Mouse (Mus musculus) splenic B cell, adult 2 months (primary cell): ENCODE results near the gene Trim80.

Experiments
- DNase-seq: peaks from one replicate; pipeline ENCODE4 v3.0.0-alpha.2; 2011; ENCODE audit warnings: low read depth, low spot score
- H3K27me3 ChIP-seq: 2 replicates; pipeline ENCODE4 v1.6.1; 2012; ENCODE audit warnings: mild to moderate bottlenecking, low read length, moderate library complexity, mixed read lengths; ENCODE audit not compliant: control insufficient read depth, poor library complexity, insufficient read depth, severe bottlenecking
- H3K36me3 ChIP-seq: 2 replicates; pipeline ENCODE4 v1.6.1; 2012; ENCODE audit warnings: mild to moderate bottlenecking, low read length, moderate library complexity, mixed read lengths; ENCODE audit not compliant: control insufficient read depth, poor library complexity, insufficient read depth, severe bottlenecking

Trim80 gene

GRCm38 (mm10) chr11:115420336-115421190 lies 19.8 kb upstream of the Trim80 start:
- DNase-seq, result peak; percentile 37
- Histone ChIP-seq H3K36me3 (peaks cover 1% of the 10 kb centered on the region), H3K27me3 (no peaks in the 10 kb centered on the region)

DNA sequence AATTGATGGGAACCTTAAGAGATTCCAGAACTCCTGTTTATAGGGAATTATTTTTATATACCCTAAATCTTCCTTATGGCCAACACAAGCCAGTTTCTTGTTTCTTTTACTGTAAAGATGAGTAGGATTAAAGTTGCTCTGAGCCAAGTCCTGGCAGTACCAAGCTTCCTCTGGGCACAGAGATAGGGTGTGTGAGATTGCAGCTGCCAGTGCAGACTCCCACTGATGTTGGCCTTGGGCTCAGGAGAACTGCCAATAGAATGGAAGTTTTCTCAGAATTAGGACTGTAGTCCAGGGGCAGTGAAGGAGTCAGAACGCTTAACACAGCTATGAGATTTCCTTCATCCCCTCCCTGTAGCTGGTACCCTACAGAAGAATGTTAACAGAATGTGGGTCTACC lies 19.0 kb upstream of the Trim80 start:
- Histone ChIP-seq H3K27me3 (no peaks in the 10 kb centered on the region), H3K36me3 (peaks cover 1% of the 10 kb centered on the region)
- DNase-seq, result no peak

- Histone ChIP-seq H3K27me3 (no peaks in the 10 kb centered on the region), H3K36me3 (no peaks in the 10 kb centered on the region; the same call in none of the 2 replicates)
- no peak for DNase-seq
These were observed 18.4 kb upstream of the Trim80 start for GRCm38 (mm10) chr11:115421972-115422371.

DNA sequence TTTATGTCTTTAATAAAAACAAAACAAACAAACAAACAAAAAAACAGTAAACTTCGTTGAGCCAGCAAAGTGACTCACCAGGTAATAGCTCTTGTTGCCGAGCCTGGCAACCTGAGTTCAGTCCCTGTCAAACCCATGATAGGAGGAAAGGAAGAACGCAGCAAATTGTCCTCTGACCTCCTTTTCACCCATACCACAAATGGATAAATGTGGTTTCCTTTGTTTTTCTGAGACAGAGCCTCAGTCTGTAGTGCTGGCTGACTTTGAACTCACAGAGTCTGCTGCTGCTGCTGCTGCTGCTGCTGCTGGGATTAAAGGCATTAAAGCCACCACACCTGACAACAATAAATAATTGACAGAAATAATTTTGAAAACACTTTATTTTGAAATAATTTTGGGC lies 17.3 kb upstream of the Trim80 start:
- H3K36me3 ChIP-seq, result no peaks in the 10 kb centered on the region; the same call in none of the 2 replicates
- no peak for DNase-seq
- no peaks in the 10 kb centered on the region for H3K27me3 ChIP-seq

- DNase-seq, result no peak
- Histone ChIP-seq H3K27me3 (no peaks in the 10 kb centered on the region), H3K36me3 (no peaks in the 10 kb centered on the region; the same call in none of the 2 replicates)
These were observed 15.7 kb upstream of the Trim80 start for GRCm38 (mm10) chr11:115424666-115425065.

- no peak for DNase-seq
- Histone ChIP-seq H3K27me3 (no peaks in the 10 kb centered on the region), H3K36me3 (peaks cover 1% of the 10 kb centered on the region)
These were observed 14.7 kb upstream of the Trim80 start for GRCm38 (mm10) chr11:115425671-115426070.

GRCm38 (mm10) chr11:115427482-115428331 lies 12.6 kb upstream of the Trim80 start:
- peaks cover 4% of the 10 kb centered on the region for H3K36me3 ChIP-seq
- H3K27me3 ChIP-seq, result no peaks in the 10 kb centered on the region
- peak; percentile 77 for DNase-seq

DNA sequence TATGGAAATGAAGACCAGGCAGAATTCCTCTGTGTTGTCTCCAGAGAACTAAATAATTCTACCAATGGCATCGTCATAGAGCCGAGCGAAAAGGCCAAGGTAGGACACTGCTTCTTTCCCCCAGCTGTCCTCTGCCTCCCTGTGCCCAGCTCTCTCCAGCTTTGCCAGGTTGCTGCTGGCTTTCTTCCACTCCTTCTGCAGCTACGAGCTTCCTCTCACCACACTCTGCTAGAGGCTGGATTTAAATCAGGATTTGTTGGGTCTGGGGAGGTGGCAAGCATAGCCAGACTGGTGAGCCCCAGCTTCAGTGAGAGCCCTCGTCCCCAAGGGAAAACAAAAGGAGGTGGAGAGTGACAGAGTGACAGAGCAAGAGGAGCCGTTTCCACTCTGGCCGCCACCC lies 11.0 kb upstream of the Trim80 start:
- H3K27me3 ChIP-seq, result no peaks in the 10 kb centered on the region
- DNase-seq, result no peak
- peaks cover 4% of the 10 kb centered on the region for H3K36me3 ChIP-seq

DNA sequence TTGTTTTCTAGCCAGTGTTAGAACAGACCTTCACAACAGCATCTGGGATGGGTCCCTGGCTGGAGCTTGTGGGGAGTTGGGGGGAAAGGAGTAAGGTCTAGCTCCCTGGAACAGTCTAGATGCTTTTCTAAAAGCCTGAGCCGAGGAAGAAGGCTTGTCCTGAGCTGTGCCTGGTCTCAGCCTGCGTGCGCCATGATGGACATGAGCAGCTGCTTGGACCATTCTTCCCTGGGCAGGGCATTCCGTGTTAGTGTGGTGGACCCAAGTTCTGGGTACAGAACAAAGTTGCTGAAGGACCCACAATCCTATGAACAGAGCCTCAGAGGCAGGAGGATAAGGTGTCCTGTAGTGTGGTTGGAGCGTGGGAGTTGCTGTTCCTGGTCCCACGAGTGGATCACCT lies 9.8 kb upstream of the Trim80 start:
- no peak for DNase-seq
- H3K27me3 ChIP-seq, result no peaks in the 10 kb centered on the region
- H3K36me3 ChIP-seq, result peaks cover 4% of the 10 kb centered on the region

DNA sequence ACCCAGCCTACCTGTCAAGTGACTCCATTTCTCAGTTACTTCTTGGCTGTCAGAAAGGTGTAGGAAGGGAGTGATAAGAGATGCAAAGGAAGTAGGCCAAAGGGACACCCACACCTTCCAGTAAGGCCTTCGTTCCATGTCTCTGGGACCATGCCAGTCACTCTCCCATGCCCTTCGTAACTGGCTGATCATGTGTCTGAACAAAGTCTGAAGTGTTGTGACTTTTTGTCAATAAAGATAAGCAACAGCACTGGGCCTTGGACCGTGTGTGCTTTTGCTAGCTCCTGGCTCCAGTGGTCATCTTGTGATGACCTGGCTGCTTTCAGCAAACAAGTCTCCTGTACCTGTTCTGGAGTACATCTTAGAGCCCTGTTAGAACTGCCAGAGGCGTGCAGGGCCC lies 7.5 kb upstream of the Trim80 start:
- Histone ChIP-seq H3K36me3 (peaks cover 4% of the 10 kb centered on the region; the same call in 1 of the 2 replicates), H3K27me3 (no peaks in the 10 kb centered on the region)
- no peak for DNase-seq

- peaks cover 4% of the 10 kb centered on the region; the same call in 1 of the 2 replicates for H3K36me3 ChIP-seq
- H3K27me3 ChIP-seq, result no peaks in the 10 kb centered on the region
- no peak for DNase-seq
These were observed 7.0 kb upstream of the Trim80 start for GRCm38 (mm10) chr11:115433342-115433741.

DNA sequence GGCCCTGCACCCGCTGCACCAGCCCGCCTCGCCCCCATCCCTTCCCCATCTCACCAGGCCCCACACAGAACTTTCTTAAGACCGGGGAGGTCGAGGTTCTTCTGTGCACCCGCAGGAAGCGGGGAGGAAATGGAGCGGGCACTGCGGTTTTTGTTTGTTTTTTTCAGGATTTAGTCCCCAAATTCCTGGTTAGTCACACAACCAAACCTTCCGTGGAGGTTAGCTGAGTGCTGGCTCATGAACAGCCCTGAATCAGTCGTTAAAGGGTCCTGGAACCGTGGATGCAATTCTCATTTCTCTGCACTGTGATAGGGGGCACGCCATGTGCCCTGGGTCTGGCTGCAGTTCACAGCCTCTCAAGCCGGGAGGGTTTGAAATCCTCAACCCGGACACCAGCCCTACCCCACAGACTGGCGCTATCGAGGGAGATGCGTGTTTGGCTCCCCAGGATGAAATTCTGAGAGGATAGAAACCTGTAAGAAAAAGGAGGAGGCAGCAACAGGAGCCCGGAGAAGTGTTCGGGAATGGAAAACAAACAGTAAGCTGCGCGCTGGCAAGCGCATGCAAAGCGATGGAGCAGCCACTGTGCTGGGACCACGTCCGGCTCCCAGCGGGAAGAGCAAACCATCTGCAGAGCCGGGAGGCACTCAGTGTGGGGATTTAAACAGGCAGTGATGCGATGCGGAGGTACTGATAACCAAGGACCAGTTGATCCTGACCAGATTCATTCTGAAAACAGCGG lies 4.6 kb upstream of the Trim80 start:
- no peak for DNase-seq
- Histone ChIP-seq H3K27me3 (no peaks in the 10 kb centered on the region), H3K36me3 (peaks cover 2% of the 10 kb centered on the region; the same call in 1 of the 2 replicates)

DNA sequence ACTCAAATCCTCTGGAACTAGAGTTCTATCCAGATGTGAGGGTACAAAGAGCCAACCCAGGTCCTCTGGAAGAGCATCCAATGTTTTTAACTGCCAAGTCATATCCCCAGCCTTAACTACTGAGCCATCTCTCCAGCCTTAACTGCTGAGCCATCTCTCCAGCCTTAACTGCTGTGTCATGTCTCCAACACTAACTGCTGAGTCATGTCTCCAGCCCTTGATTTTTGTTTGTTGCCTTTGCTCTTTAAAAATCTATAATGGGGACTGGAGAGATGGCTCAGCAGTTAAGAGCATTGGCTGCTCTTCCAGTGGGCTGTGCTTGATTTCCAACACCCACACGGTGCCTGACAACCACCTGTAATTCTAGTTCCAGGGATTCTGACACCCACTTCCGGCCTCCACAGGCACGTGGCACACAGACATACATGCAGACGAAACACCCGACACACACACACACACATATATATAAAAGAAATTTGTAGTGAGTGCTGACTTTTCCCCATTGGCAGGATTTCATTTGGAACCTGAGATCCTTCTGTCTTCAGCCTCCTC lies 2.7 kb upstream of the Trim80 start:
- H3K27me3 ChIP-seq, result no peaks in the 10 kb centered on the region
- no peaks in the 10 kb centered on the region for H3K36me3 ChIP-seq
- DNase-seq, result no peak

DNA sequence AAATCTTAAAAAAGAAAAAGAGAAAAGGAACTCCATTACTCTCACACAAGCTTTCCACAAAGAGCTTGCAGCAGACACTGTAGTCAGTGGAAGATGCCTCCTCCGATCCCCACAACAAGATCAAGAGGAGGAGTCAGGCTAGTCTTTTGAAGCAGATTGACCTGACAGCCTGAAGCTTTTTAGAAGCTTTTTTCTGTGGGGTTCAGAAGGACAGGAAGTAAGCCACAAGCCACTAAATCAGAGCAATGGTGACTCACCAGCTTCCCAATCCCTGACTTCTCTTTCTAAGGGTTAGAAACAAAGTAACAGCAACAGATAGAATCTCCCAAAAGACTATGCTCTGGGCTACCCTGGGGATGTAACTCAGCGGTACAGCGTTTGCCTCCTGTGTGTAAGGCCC lies 1.0 kb upstream of the Trim80 start:
- no peak for DNase-seq
- H3K36me3 ChIP-seq, result no peaks in the 10 kb centered on the region

More for the DNA sequence above, 1.0 kb upstream of the Trim80 start:
- H3K27me3 ChIP-seq, result no peaks in the 10 kb centered on the region
